Mouse (Mus musculus): ENCODE measurements at regions not wholly inside any gene's neighbourhood (a gene's known extent, or its start where the extent isn't known, plus 50 kb on each side); places are given as distances from the start of the nearest gene placed in this dataset.

- DNase-seq = no peak
Measured at GRCm38 (mm10) chr3:5077956-5078355, 672.6 kb upstream of the Gm8797 start.

GRCm38 (mm10) chr3:5086721-5087120 is 663.9 kb upstream of the Gm8797 start:
- DNase-seq = no peak

GRCm38 (mm10) chr3:5088867-5089266 is 661.7 kb upstream of the Gm8797 start:
- no peak for DNase-seq

GRCm38 (mm10) chr3:5089393-5090010 is 661.1 kb upstream of the Gm8797 start:
- DNase-seq = no peak

- peak in 1 of 2 experiments; percentile 3 for DNase-seq
Measured at GRCm38 (mm10) chr3:5090108-5090869, 660.3 kb upstream of the Gm8797 start.

- no peak for DNase-seq
Measured at GRCm38 (mm10) chr3:5090987-5091386, 659.6 kb upstream of the Gm8797 start.
